Mouse (Mus musculus): ENCODE results near the gene Tekt1. TPM values are rescaled to one million over a fixed set of nuclear protein-coding genes. Genes with fewer than 3 reads are reported as not detected.

Gene Tekt1
- total and polyA plus RNA-seq, 3 experiments: 0.08 TPM; not detected in 2

- Histone ChIP-seq H3K27me3 (replicated peaks) (peaks cover 11% of the 10 kb centered on the region), H3K79me2 (replicated peaks; ENCODE audit: control insufficient read depth, extremely low read depth, insufficient read depth, poor library complexity, severe bottlenecking) (no peaks in the 10 kb centered on the region), H3K27ac (ENCODE audit: insufficient read depth, low read depth) (no peak overlapping the region), H3K9me3 (replicated peaks; ENCODE audit: low read length) (peaks cover 2% of the 10 kb centered on the region), H3K9ac (ENCODE audit: insufficient read depth, low read depth) (no peak overlapping the region), H3K4me2 (ENCODE audit: insufficient read depth, low read depth, poor library complexity, severe bottlenecking) (no peak overlapping the region), H3K4me3 (replicated peaks in 1 of 3; ENCODE audit: low read depth in 2 of 3, low read length in 2 of 3, poor library complexity in 1 of 3) (no peak overlapping the region), H3K36me3 (replicated peaks in 1 of 2; ENCODE audit: control insufficient read depth in 1 of 2, insufficient read depth in 1 of 2, low read length in 1 of 2) (no peaks in the 10 kb centered on the region), H3K4me1 (ENCODE audit: control insufficient read depth in 1 of 2, insufficient read depth in 2 of 2) (peaks cover 0 to 6% of the 10 kb centered on the region in 2 experiments; a peak in 2 of 4 replicates)
- in situ Hi-C loops (cut with MboI; ENCODE audit: low pct_ligation_motif_present, low pct_unique_long_range_greater_than_20kb, low sequenced_read_pairs): loop anchor here (5.0 kb wide), 2 partner anchors 78 to 218 kb away; no protein-coding TSS in a partner anchor
- TF ChIP-seq IRF4 (IDR thresholded peaks at IDR 0.05; ENCODE audit: low read depth, low read length) (no peak), MAFK (IDR thresholded peaks at IDR 0.05; ENCODE audit: insufficient replicate concordance, low read length) (no peak), POLR2AphosphoS2 (IDR thresholded peaks at IDR 0.05; ENCODE audit: low read depth, low read length) (no peak), RCOR1 (conservative IDR thresholded peaks at IDR 0.05; ENCODE audit: low read depth, low read length) (no peak), NELFE (IDR thresholded peaks at IDR 0.05; ENCODE audit: low read depth, low read length) (no peak), USF1 (IDR thresholded peaks at IDR 0.05; ENCODE audit: low read depth, low read length) (no peak)
- dilution Hi-C loops (cut with MboI; ENCODE audit: extremely low pct_ligation_motif_present, extremely low pct_unique_long_range_greater_than_20kb, low sequenced_read_pairs): no loop called here
- DNase-seq (ENCODE audit: extremely low read depth): no peak
These were observed 17.8 kb downstream of the Tekt1 start for GRCm38 (mm10) chr11:72344486-72344885.

GRCm38 (mm10) chr11:72343904-72344303 is 18.3 kb downstream of the Tekt1 start:
- in situ Hi-C loops (cut with MboI; ENCODE audit: low pct_ligation_motif_present, low pct_unique_long_range_greater_than_20kb, low sequenced_read_pairs): loop anchor here (5.0 kb wide), 2 partner anchors 78 to 218 kb away; no protein-coding TSS in a partner anchor
- Histone ChIP-seq H3K9ac (ENCODE audit: insufficient read depth, low read depth) (no peak overlapping the region), H3K36me3 (replicated peaks in 1 of 2; ENCODE audit: control insufficient read depth in 1 of 2, insufficient read depth in 1 of 2, low read length in 1 of 2) (no peaks in the 10 kb centered on the region), H3K27ac (ENCODE audit: insufficient read depth, low read depth) (no peak overlapping the region), H3K79me2 (replicated peaks; ENCODE audit: control insufficient read depth, extremely low read depth, insufficient read depth, poor library complexity, severe bottlenecking) (no peaks in the 10 kb centered on the region), H3K4me2 (ENCODE audit: insufficient read depth, low read depth, poor library complexity, severe bottlenecking) (no peak overlapping the region), H3K4me3 (replicated peaks in 1 of 3; ENCODE audit: low read depth in 2 of 3, low read length in 2 of 3, poor library complexity in 1 of 3) (no peak overlapping the region), H3K27me3 (replicated peaks) (peaks cover 15% of the 10 kb centered on the region), H3K4me1 (ENCODE audit: control insufficient read depth in 1 of 2, insufficient read depth in 2 of 2) (peaks cover 0 to 6% of the 10 kb centered on the region in 2 experiments; a peak in 2 of 4 replicates), H3K9me3 (replicated peaks; ENCODE audit: low read length) (peaks cover 2% of the 10 kb centered on the region)
- dilution Hi-C loops (cut with MboI; ENCODE audit: extremely low pct_ligation_motif_present, extremely low pct_unique_long_range_greater_than_20kb, low sequenced_read_pairs): no loop called here
- peak; percentile 55 for DNase-seq (ENCODE audit: extremely low read depth)
- TF ChIP-seq E2F4 (IDR thresholded peaks at IDR 0.05; ENCODE audit: insufficient replicate concordance, low read depth, low read length) (no peak), ETS1 (conservative IDR thresholded peaks at IDR 0.05; ENCODE audit: low read depth, low read length) (no peak), ELF1 (IDR thresholded peaks at IDR 0.05; ENCODE audit: low read depth, low read length) (no peak), NRF1 (IDR thresholded peaks at IDR 0.05; ENCODE audit: low read depth, low read length) (no peak), CTCF (conservative IDR thresholded peaks at IDR 0.05 in 1 of 2, IDR thresholded peaks at IDR 0.05 in 1 of 2; ENCODE audit: low read depth in 2 of 2, low read length in 2 of 2) (peak; percentile 23 to 87; a peak in 3 of 4 replicates), USF1 (IDR thresholded peaks at IDR 0.05; ENCODE audit: low read depth, low read length) (no peak), MEF2A (IDR thresholded peaks at IDR 0.05; ENCODE audit: borderline replicate concordance, low read depth, low read length) (no peak), CHD1 (IDR thresholded peaks at IDR 0.05; ENCODE audit: low read depth, low read length) (no peak), ZKSCAN1 (IDR thresholded peaks at IDR 0.05; ENCODE audit: borderline replicate concordance, low read depth, low read length) (no peak), ZMIZ1 (IDR thresholded peaks at IDR 0.05; ENCODE audit: low read depth, low read length) (no peak), SMC3 (IDR thresholded peaks at IDR 0.05; ENCODE audit: low read depth, low read length) (peak; percentile 69), GABPA (IDR thresholded peaks at IDR 0.05; ENCODE audit: insufficient replicate concordance, low read depth, low read length) (no peak), MYC (IDR thresholded peaks at IDR 0.05; ENCODE audit: low read depth, low read length) (0 out of 2 replicates have a peak, but pooled peaks have one; percentile 43), PAX5 (IDR thresholded peaks at IDR 0.05; ENCODE audit: low read length) (no peak), JUND (conservative IDR thresholded peaks at IDR 0.05; ENCODE audit: low read depth, low read length) (no peak), CHD2 (IDR thresholded peaks at IDR 0.05; ENCODE audit: low read length) (no peak), EP300 (IDR thresholded peaks at IDR 0.05; ENCODE audit: low read length) (0 out of 2 replicates have a peak, but pooled peaks have one; percentile 14), RAD21 (IDR thresholded peaks at IDR 0.05; ENCODE audit: low read depth, low read length) (peak; percentile 71), USF2 (conservative IDR thresholded peaks at IDR 0.05; ENCODE audit: low read depth, low read length) (no peak), BHLHE40 (IDR thresholded peaks at IDR 0.05; ENCODE audit: low read depth, low read length) (no peak), UBTF (IDR thresholded peaks at IDR 0.05; ENCODE audit: low read depth, low read length) (no peak), TCF12 (IDR thresholded peaks at IDR 0.05; ENCODE audit: low read depth, low read length) (no peak), RCOR1 (conservative IDR thresholded peaks at IDR 0.05; ENCODE audit: low read depth, low read length) (no peak), MAX (IDR thresholded peaks at IDR 0.05; ENCODE audit: low read length) (peak; percentile 57; the same call in 1 of the 2 replicates), MXI1 (IDR thresholded peaks at IDR 0.05; ENCODE audit: low read depth, low read length) (no peak), KAT2A (IDR thresholded peaks at IDR 0.05; ENCODE audit: insufficient replicate concordance, low read length) (no peak), HCFC1 (IDR thresholded peaks at IDR 0.05; ENCODE audit: low read depth, low read length) (0 out of 2 replicates have a peak, but pooled peaks have one; percentile 15), ZC3H11A (IDR thresholded peaks at IDR 0.05; ENCODE audit: low read depth, low read length) (no peak), MAFK (IDR thresholded peaks at IDR 0.05; ENCODE audit: insufficient replicate concordance, low read length) (no peak), NELFE (IDR thresholded peaks at IDR 0.05; ENCODE audit: low read depth, low read length) (0 out of 2 replicates have a peak, but pooled peaks have one; percentile 32), POLR2A (IDR thresholded peaks at IDR 0.05; ENCODE audit: low read depth, low read length) (no peak)

Measured in CH12.LX (cell line).